In genomic region chr16:92058644-92059620, GRCm38 (mm10) we compare ENCODE assay signal across 8 mouse cellular contexts. TPM values are rescaled to one million over a fixed set of nuclear protein-coding genes. Genes with fewer than 3 reads are reported as not detected.
DNase-seq lines count a peak whose midpoint lies in the region; ATAC-seq and TF ChIP-seq lines count a peak whose summit lies in the region.

No protein-coding gene starts in this region.

- no peaks in the 10 kb centered on the region; the same call in 1 of the 2 replicates for H3K9me3 ChIP-seq in kidney, postnatal 0 days (replicated peaks; ENCODE audit: low read length)
- H3K9me3 ChIP-seq in MEL (replicated peaks; ENCODE audit: insufficient read depth, low read length) = no peaks in the 10 kb centered on the region
- H3K9me3 ChIP-seq in embryonic facial prominence, embryonic 13.5 days = peaks cover 7% of the 10 kb centered on the region; the same call in 1 of the 2 replicates
- H3K9me3 ChIP-seq in hindbrain, postnatal 0 days (ENCODE audit: low read length) = no peaks in the 10 kb centered on the region

- peak overlapping the region; percentile 92 for H3K4me3 ChIP-seq in kidney, postnatal 0 days (replicated peaks; ENCODE audit: low read depth, low read length)
- peak overlapping the region; percentile 93 to 100 for H3K4me3 ChIP-seq in MEL (ENCODE audit: control insufficient read depth in 1 of 2, insufficient read depth in 1 of 2, low read depth in 2 of 2, low read length in 2 of 2)
- peak overlapping the region; percentile 88 for H3K4me3 ChIP-seq in embryonic facial prominence, embryonic 13.5 days
- H3K4me3 ChIP-seq in hindbrain, postnatal 0 days (ENCODE audit: low read length) = peak overlapping the region; percentile 93

- peak overlapping the region; percentile 72 for H3K4me2 ChIP-seq in kidney, postnatal 0 days (ENCODE audit: low read length)
- H3K4me2 ChIP-seq in embryonic facial prominence, embryonic 13.5 days = peak overlapping the region; percentile 80
- peak overlapping the region; percentile 79 for H3K4me2 ChIP-seq in hindbrain, postnatal 0 days (ENCODE audit: low read depth, low read length)

- H3K27me3 ChIP-seq in kidney, postnatal 0 days (ENCODE audit: insufficient read depth, low read length) = no peaks in the 10 kb centered on the region
- no peaks in the 10 kb centered on the region for H3K27me3 ChIP-seq in MEL (ENCODE audit: control insufficient read depth in 1 of 2, insufficient read depth in 2 of 2, low read length in 2 of 2)
- H3K27me3 ChIP-seq in embryonic facial prominence, embryonic 13.5 days = no peaks in the 10 kb centered on the region
- no peaks in the 10 kb centered on the region for H3K27me3 ChIP-seq in hindbrain, postnatal 0 days (ENCODE audit: insufficient read depth, low read length)
- no peaks in the 10 kb centered on the region for H3K27me3 ChIP-seq in splenic B cell, adult 2 months (ENCODE audit: control insufficient read depth, insufficient read depth, low read length, poor library complexity, severe bottlenecking)

- peak; percentile 32 for DNase-seq in kidney, postnatal 0 days (ENCODE audit: low spot score)
- DNase-seq in kidney, postnatal 14 days = no peak
- DNase-seq in MEL (ENCODE audit: low read depth, low spot score) = peak; percentile 35
- DNase-seq in hindbrain, postnatal 0 days (ENCODE audit: low spot score) = no peak
- peak; percentile 9 for DNase-seq in lung, postnatal 36 days
- peak; percentile 33 for DNase-seq in splenic B cell, adult 2 months (ENCODE audit: low read depth, low spot score)
- DNase-seq in gastrocnemius, adult 18-20 months (ENCODE audit: low spot score) = no peak

- ATAC-seq in kidney, postnatal 0 days (replicated peaks; ENCODE audit: low FRiP score, low read depth) = peak; percentile 15; the same call in 1 of the 2 replicates
- 0 out of 2 replicates have a peak, but pooled peaks have one; percentile 9 for ATAC-seq in embryonic facial prominence, embryonic 13.5 days (ENCODE audit: insufficient number of reproducible peaks, insufficient read depth, low FRiP score, low TSS enrichment, low read depth)
- no peak for ATAC-seq in hindbrain, postnatal 0 days

- no peak; the same call in 1 of the 2 replicates for TF ChIP-seq CTCF in kidney, postnatal 0 days (IDR thresholded peaks at IDR 0.05; ENCODE audit: low read depth)
- TF ChIP-seq CTCF in MEL (IDR thresholded peaks at IDR 0.05 in 2 of 3, conservative IDR thresholded peaks at IDR 0.05 in 1 of 3; ENCODE audit: control insufficient read depth in 1 of 3, insufficient read depth in 1 of 3, low read depth in 2 of 3, low read length in 3 of 3, poor library complexity in 1 of 3, severe bottlenecking in 1 of 3) = no peak
- no peak for TF ChIP-seq CTCF in hindbrain, postnatal 0 days (IDR thresholded peaks at IDR 0.05; ENCODE audit: low read depth)

- H3K27ac ChIP-seq in kidney, postnatal 0 days = peak overlapping the region; percentile 77
- no peak overlapping the region for H3K27ac ChIP-seq in MEL (ENCODE audit: control insufficient read depth, low read depth, low read length)
- H3K27ac ChIP-seq in embryonic facial prominence, embryonic 13.5 days = no peak overlapping the region
- peak overlapping the region; percentile 85 for H3K27ac ChIP-seq in hindbrain, postnatal 0 days

- peak overlapping the region; percentile 81 for H3K9ac ChIP-seq in kidney, postnatal 0 days (ENCODE audit: low read depth, low read length)
- peak overlapping the region; percentile 93 for H3K9ac ChIP-seq in MEL (ENCODE audit: control insufficient read depth, low read depth, low read length, poor library complexity, severe bottlenecking)
- H3K9ac ChIP-seq in embryonic facial prominence, embryonic 13.5 days = peak overlapping the region; percentile 83
- peak overlapping the region; percentile 80 for H3K9ac ChIP-seq in hindbrain, postnatal 0 days (replicated peaks; ENCODE audit: low read length)

- H3K79me2 ChIP-seq in MEL (ENCODE audit: control insufficient read depth, insufficient read depth, low read length, poor library complexity) = peaks cover 25% of the 10 kb centered on the region

- 1% methylated on average over 41 of the region's 63 CpGs for WGBS in kidney, postnatal 0 days
- WGBS in embryonic facial prominence, embryonic 13.5 days = 2% methylated on average over 55 of the region's 63 CpGs
- WGBS in hindbrain, postnatal 0 days = 5% methylated on average over 62 of the region's 63 CpGs

- no peak for TF ChIP-seq EP300 in MEL (IDR thresholded peaks at IDR 0.05; ENCODE audit: low read depth in 1 of 2, low read length in 2 of 2)

- no peak for TF ChIP-seq POLR2A in MEL (IDR thresholded peaks at IDR 0.05; ENCODE audit: control insufficient read depth in 1 of 2, insufficient read depth in 1 of 2, low read depth in 1 of 2, low read length in 2 of 2, poor library complexity in 1 of 2)

- peaks cover 17% of the 10 kb centered on the region; the same call in 1 of the 2 replicates for H3K36me3 ChIP-seq in kidney, postnatal 0 days (ENCODE audit: insufficient read depth, low read length)
- H3K36me3 ChIP-seq in MEL (ENCODE audit: control insufficient read depth in 1 of 2, insufficient read depth in 2 of 2, low read length in 2 of 2) = peaks cover 8 to 9% of the 10 kb centered on the region in 2 experiments
- H3K36me3 ChIP-seq in embryonic facial prominence, embryonic 13.5 days = peaks cover 26% of the 10 kb centered on the region
- peaks cover 5% of the 10 kb centered on the region; the same call in 1 of the 2 replicates for H3K36me3 ChIP-seq in hindbrain, postnatal 0 days (ENCODE audit: insufficient read depth, low read length)
- no peaks in the 10 kb centered on the region for H3K36me3 ChIP-seq in splenic B cell, adult 2 months (ENCODE audit: control insufficient read depth, insufficient read depth, low read length, poor library complexity, severe bottlenecking)

- TF ChIP-seq RAD21 in MEL (IDR thresholded peaks at IDR 0.05; ENCODE audit: low read depth, low read length) = no peak

- H3K4me1 ChIP-seq in kidney, postnatal 0 days (replicated peaks; ENCODE audit: insufficient read depth, low read length) = peaks cover 12% of the 10 kb centered on the region; the same call in 1 of the 2 replicates
- peaks cover 3 to 4% of the 10 kb centered on the region in 2 experiments; a peak in 3 of 4 replicates for H3K4me1 ChIP-seq in MEL (ENCODE audit: control insufficient read depth in 1 of 2, insufficient read depth in 2 of 2, low read length in 2 of 2)
- peaks cover 21% of the 10 kb centered on the region for H3K4me1 ChIP-seq in embryonic facial prominence, embryonic 13.5 days
- H3K4me1 ChIP-seq in hindbrain, postnatal 0 days (ENCODE audit: insufficient read depth, low read length) = peaks cover 15% of the 10 kb centered on the region; the same call in 1 of the 2 replicates

TF ChIP-seq in MEL, 35 proteins besides CTCF, POLR2A, EP300 and RAD21:
- TF ChIP-seq MYC (IDR thresholded peaks at IDR 0.05; ENCODE audit: low read depth, low read length) (no peak; the same call in 1 of the 2 replicates), ZNF384 (IDR thresholded peaks at IDR 0.05; ENCODE audit: low read depth, low read length) (peak; percentile 53; the same call in 1 of the 2 replicates), GATA1 (IDR thresholded peaks at IDR 0.05; ENCODE audit: low read depth, low read length) (no peak), SMC3 (IDR thresholded peaks at IDR 0.05; ENCODE audit: low read depth, low read length) (0 out of 2 replicates have a peak, but pooled peaks have one; percentile 5)
TF ChIP-seq in MEL: peak in this region for 2.

RNA-seq across cellular contexts. Expression of gene Slc5a3, which starts 0.8 kb away (rescaled TPM):
- polyA plus RNA-seq in kidney, postnatal 0 days (2015; fragmentation: Nextera tagmentation; extraction: Ambion mirVana) = 13.5 and 13.9 TPM in 2 replicates
- total RNA-seq in MEL (2012; rRNA removed) = 5.0 and 6.7 TPM in 2 replicates
- polyA plus RNA-seq in MEL (2012; ENCODE audit: insufficient read depth in 1 of 2, insufficient read length in 2 of 2, low read depth in 1 of 2, low replicate concordance in 2 of 2, missing spikeins in 1 of 2) = 1 to 10 TPM in 1 of 2 experiments, not detected in 1; 2.9 TPM
- 7.8 and 8.9 TPM in 2 replicates for polyA plus RNA-seq in embryonic facial prominence, embryonic 13.5 days (2015; fragmentation: Nextera tagmentation; extraction: Ambion mirVana)
- 23.9 and 30.9 TPM in 2 replicates for total RNA-seq in hindbrain, postnatal 0 days (2014; rRNA removed)
- 9.6 and 10.0 TPM in 2 replicates for polyA plus RNA-seq in hindbrain, postnatal 0 days (2015; fragmentation: Nextera tagmentation; extraction: Ambion mirVana)
- total RNA-seq in gastrocnemius, adult 18-20 months (2021) = 1 to 10 TPM; 2.2 to 4.1 TPM

RNA-seq across cellular contexts. Expression of gene Gm49711, which starts 0.8 kb away (rescaled TPM):
- 0.13 and 0.29 TPM in 2 replicates for polyA plus RNA-seq in kidney, postnatal 0 days (2015; fragmentation: Nextera tagmentation; extraction: Ambion mirVana)
- total RNA-seq in MEL (2012; rRNA removed) = not detected in 2 replicates
- not detected for polyA plus RNA-seq in MEL (2012; ENCODE audit: insufficient read depth in 1 of 2, insufficient read length in 2 of 2, low read depth in 1 of 2, low replicate concordance in 2 of 2, missing spikeins in 1 of 2)
- 0.25 and 0.63 TPM in 2 replicates for polyA plus RNA-seq in embryonic facial prominence, embryonic 13.5 days (2015; fragmentation: Nextera tagmentation; extraction: Ambion mirVana)
- not detected in 2 replicates for total RNA-seq in hindbrain, postnatal 0 days (2014; rRNA removed)
- polyA plus RNA-seq in hindbrain, postnatal 0 days (2015; fragmentation: Nextera tagmentation; extraction: Ambion mirVana) = 0.58 and 0.82 TPM in 2 replicates
- total RNA-seq in gastrocnemius, adult 18-20 months (2021) = not detected

RNA-seq across cellular contexts. Expression of gene Mrps6, which starts 0.9 kb away (rescaled TPM):
- polyA plus RNA-seq in kidney, postnatal 0 days (2015; fragmentation: Nextera tagmentation; extraction: Ambion mirVana) = 373 and 387 TPM in 2 replicates
- total RNA-seq in MEL (2012; rRNA removed) = 37.4 and 40.8 TPM in 2 replicates
- 10 to 100 TPM in 1 of 2 experiments, not detected in 1; 71.0 TPM for polyA plus RNA-seq in MEL (2012; ENCODE audit: insufficient read depth in 1 of 2, insufficient read length in 2 of 2, low read depth in 1 of 2, low replicate concordance in 2 of 2, missing spikeins in 1 of 2)
- polyA plus RNA-seq in embryonic facial prominence, embryonic 13.5 days (2015; fragmentation: Nextera tagmentation; extraction: Ambion mirVana) = 98.3 and 111 TPM in 2 replicates
- 24.9 and 33.2 TPM in 2 replicates for total RNA-seq in hindbrain, postnatal 0 days (2014; rRNA removed)
- polyA plus RNA-seq in hindbrain, postnatal 0 days (2015; fragmentation: Nextera tagmentation; extraction: Ambion mirVana) = 181 and 183 TPM in 2 replicates
- total RNA-seq in gastrocnemius, adult 18-20 months (2021) = 10 to 100 TPM; 23.2 to 26.7 TPM

Comparison
In these comparisons a context has a peak if more than half of its experiments do, and no peak if none do; other contexts are left out.
1. DNase-seq: peak in kidney, postnatal 0 days (single experiment), MEL (single experiment), lung, postnatal 36 days (single experiment) and splenic B cell, adult 2 months (single experiment); none in kidney, postnatal 14 days (single experiment), hindbrain, postnatal 0 days (single experiment) and gastrocnemius, adult 18-20 months (single experiment).
2. H3K27ac ChIP-seq: peak in kidney, postnatal 0 days (single experiment) and hindbrain, postnatal 0 days (single experiment); none in MEL (single experiment) and embryonic facial prominence, embryonic 13.5 days (single experiment).
3. Peak in every context shown above with its lines, with median percentiles within 50 percentile points of each other: H3K4me2 ChIP-seq, H3K4me3 ChIP-seq and H3K9ac ChIP-seq.